Mouse (Mus musculus) layer of hippocampus, postnatal 25 days (tissue): ENCODE data around the gene Tmem251. TPM values are rescaled to one million over a fixed set of nuclear protein-coding genes. Genes with fewer than 3 reads are reported as not detected.
A peak's percentile ranks its signal among the peaks of the same experiment; 100 is the strongest.

Experiments
- DNase-seq, 2 experiments: peaks; one replicate each; pipeline ENCODE4 v3.0.0; 2022; ENCODE audit warnings: mixed read lengths in 2 of 2, low spot score in 1 of 2; ENCODE audit errors: extremely low spot score in 1 of 2
- total RNA-seq, 2 experiments: library from RNA; stranded (reverse); gene quantifications; 2 replicates each; pipeline ENCODE4 v1.2.3; 2021

The Tmem251 gene
- total RNA-seq, 2 experiments from 2014 or later = 4.8 to 5.4 TPM

GRCm38 (mm10) chr12:102709896-102710295, 33.7 kb upstream of the Tmem251 start:
- DNase-seq = no peak

DNA sequence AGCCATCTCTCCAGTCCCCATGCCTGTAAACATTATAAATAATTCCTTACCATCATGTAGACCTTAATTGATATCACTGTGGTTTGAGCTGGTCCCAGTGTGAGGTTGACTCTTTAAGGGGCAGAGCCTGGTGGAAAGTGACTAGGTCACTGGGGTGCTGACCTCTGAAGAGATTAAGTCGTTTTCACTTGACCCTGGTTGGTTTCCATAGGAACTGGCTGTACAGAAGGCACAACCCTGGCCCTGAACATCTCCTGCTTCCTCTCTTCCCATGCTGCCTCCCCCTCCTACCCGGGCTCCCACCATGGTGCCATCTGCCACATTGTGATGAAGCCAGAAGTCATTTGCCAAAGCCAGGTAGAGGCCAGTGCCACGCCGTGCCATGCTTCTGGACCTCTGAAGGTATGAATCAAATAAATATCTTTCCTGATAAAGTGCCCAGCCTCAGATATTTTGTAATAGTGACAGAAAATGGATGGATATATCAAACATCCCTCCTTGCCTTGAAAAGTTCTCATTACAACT, 32.6 kb upstream of the Tmem251 start:
- DNase-seq = no peak

- no peak for DNase-seq
Measured at GRCm38 (mm10) chr12:102713153-102713865, 30.3 kb upstream of the Tmem251 start.

GRCm38 (mm10) chr12:102714116-102714515, 29.4 kb upstream of the Tmem251 start:
- DNase-seq = no peak

DNA sequence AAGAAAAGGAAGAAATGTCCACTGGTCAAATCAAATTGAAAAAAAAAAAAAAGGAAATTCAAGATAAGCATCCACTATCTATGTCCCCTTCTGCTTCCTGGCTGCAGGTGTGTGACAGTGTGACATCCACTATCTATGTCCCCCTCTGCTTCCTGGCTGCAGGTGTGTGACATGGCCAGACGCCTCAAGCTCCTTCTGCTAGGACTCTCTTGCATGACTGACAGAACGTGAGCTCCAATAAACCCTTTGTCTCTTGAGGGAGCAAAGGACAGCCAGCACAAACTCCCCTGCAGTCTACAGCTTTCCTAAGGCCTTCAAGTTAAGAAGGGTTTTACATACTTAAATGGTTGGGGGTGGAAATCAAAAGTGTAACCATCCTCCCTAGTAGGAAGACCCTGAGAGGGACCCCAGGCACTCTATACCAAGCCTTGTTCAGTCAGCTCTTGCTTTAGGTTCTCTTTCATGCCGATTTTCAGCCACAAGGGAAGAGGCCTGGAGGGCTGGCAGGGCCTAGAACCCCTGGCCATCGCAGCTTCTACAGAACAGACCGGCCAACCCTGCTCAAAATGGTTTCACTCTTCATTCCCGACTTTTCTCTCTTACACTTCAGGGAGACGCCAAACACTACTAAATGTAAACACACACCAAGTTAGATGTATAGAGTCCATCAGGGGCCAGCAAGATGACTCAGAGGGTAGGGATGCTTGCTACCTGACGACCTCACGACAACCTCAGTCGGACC, 28.7 kb upstream of the Tmem251 start:
- DNase-seq = no peak

GRCm38 (mm10) chr12:102719552-102720315, 23.8 kb upstream of the Tmem251 start:
- peak in 1 of 2 experiments; percentile 59 for DNase-seq

DNA sequence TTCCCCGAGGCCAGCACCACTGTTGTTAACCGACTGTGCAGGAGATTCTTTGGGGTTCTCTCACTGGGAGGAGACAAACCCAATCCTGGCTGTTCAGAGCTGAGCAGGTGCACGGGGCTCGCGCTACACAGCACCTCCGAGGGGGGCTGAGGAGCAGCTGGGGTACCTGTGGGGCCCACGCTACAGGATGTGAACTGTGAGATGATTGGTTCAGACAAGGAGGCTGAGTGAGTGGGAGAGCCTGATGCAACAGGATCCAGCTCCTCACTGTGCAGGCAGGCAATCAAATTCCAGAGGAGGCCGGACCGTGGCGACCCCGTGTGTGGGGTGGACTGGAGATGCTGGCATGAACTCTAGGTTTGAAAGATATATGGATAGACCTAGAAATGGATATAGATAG, 21.1 kb upstream of the Tmem251 start:
- no peak for DNase-seq

DNA sequence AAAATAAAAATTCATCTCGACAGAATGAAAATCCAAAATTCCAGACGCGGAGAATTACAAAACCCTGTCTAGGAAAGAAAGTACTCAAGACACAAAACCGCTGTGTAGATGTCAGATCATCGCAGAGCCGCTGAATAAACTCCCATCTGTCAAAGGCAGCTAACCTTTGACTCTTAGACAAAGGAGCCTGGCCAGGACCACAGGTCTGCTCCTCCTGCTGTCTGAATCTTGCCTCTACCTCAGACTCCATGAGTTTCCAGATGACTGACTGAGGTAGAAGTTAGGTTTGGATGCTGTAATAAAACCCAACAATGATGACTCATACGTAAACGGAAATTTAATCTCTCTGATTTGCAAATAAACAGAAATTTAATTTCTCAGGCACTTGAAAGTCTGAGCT, 20.6 kb upstream of the Tmem251 start:
- DNase-seq = no peak

DNA sequence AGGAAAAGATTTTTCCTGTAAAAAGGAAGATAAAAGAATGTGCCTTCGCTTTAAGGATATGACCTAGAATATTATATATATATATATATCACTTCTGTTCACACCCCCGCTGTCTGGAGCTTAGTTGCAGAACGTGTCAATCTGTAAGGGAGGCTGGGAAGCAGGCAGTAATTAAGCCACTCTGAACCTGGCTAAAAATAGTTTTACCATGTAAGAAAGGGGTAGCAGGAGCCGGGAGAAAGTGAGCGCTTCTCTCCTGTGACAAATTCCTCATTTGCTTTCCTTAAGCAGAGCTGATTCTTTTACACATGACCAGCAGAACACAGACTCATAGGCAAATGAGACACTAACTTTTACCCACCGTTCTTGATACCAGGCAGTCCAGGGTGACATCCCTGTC, 19.7 kb upstream of the Tmem251 start:
- no peak for DNase-seq

DNA sequence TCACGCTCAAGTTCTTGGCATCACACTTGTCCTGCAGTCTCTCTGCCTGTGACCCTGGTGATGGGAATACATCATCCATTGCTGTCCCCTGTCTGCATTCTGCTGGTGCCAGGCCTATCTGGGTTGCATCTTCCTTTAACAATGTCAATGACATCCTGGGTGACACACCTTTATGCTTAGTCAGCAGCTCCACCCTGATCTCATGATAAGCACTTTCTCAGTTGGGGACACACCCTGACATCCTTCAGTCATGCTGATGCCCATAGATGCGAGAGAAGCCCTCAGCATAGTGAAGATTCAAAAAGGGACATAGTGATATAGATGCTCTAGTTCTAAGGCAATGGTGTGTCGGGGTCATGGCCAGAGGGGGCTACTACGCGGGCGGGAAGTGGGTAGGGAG, 18.4 kb upstream of the Tmem251 start:
- DNase-seq = no peak

DNA sequence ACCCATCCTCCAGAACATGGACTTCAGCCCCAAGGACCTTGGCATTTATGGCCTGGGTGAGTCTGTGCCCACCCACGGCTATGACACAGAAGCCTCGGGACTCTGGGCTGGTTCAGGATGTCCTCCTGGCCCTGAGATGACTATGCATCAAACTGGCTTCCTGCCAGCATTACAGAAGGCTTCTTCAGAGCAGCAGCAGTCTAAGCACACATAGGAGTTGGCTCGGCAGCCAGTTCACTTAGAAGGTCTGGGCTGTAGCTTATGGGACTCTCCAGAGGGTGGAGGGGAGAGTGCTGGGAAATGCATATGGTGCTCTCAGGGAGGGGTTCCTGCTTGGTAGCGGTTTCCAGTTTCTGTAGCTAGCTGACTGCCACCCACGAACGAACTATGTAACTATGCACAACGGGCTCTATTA, 17.8 kb upstream of the Tmem251 start:
- DNase-seq = no peak

- DNase-seq = peak; percentile 44 to 62
Measured at GRCm38 (mm10) chr12:102729855-102730797, 13.4 kb upstream of the Tmem251 start.

DNA sequence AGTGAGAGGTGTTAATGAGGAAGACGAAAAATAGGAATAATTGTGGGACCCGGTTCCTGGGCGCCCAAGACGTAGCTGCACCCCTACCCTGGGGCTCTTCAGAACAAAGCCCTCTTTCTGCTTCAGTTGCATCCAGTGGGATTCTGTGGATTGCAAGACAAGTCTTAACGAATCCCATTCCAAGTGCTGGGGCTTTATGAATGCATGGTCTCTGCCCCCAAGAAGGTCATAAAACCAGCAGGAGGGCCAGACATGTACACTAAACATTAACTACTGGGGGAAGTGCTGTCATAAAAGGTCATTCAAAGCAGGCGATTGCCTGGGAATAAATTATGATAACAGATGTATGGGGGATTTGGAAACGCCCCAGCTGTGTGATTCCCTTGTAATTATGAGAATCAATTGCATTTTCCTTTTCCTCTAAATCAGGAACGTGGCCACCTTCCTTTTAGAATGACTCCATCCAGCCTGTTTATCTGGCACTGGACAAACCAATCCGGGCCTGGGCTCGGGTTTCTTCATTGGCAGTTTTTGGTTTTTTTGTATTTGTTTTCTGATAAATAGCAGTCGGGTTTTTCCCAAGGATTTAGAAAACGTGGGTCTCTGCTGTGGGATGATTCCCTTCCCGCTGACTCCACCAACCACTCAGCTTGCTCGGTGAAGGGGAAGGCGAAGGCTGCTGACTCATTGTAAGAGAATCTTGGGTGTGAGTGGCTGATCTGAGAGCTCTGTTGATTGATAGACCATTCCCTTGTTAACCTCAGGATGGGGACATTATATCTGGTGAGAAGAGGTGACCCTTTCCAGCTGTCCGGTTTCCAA, 12.6 kb upstream of the Tmem251 start:
- peak in 1 of 2 experiments; percentile 33 for DNase-seq

- peak in 1 of 2 experiments; percentile 48 for DNase-seq
Measured at GRCm38 (mm10) chr12:102733381-102733780, 10.2 kb upstream of the Tmem251 start.

GRCm38 (mm10) chr12:102739096-102739495, 4.5 kb upstream of the Tmem251 start:
- DNase-seq = no peak

DNA sequence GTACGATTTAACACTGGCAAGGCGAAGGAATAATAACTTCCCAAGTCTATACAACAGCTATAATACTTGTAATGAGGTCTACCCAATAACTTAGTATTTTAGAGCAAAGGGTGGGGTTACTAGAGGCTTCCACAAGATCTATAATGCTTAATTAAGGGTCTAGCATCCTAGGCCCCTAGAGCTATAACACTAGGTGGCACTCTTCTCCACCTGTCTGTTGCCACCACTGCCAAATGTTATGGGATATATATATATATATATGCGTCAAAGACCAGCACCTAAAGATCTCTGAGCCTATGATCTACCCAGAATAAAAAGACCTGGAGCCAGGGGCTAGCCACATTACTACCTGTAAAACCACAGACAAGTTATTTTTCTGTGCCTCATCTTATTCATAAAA, 3.3 kb upstream of the Tmem251 start:
- DNase-seq = no peak

DNA sequence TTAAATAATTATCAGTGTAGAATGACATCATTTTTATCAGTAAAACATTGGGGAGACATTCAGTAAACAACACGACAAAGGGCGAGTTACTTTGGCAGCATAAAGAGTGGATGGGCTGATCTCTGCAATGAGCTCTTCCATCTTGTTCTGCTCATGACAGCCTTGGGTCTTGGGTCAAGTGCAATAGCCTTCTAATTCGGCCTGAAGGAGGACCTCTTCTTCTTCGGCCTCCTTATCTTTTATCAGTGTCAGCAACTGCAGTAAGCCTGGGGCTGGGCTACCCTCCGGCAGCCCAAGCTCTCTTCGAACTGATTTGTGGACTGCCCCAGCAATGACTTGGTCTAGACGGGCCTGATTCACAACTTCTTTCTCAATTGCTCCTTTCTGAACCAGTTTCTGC, 1.5 kb upstream of the Tmem251 start:
- DNase-seq = no peak

DNA sequence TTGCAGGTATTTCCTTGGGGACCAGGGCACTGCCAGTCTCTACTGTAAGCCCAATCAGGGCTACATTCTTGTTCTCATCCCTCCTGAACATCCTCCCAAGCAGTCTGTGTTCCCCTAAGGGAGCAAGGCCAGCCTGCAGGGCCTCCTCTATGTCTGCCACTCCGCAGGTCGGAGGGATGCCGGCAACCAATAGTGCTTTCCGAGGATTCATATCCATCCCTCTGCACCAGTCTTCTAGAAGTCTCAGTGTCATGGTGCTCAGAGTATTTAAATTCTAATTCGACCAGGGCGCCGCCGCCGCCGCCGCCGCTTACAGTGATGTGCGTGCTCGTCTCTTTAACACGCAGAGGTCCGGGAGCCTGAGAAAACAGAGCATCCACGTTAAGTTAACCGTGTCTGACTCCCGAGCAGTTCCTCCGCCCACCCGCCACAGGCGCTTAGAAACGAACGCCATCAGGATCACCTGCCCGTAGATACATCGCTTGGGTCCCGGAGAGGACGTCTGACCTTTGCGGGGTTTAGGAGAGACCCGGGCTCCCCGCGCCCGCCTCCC, 450 bp upstream of the Tmem251 start:
- DNase-seq = no peak

DNA sequence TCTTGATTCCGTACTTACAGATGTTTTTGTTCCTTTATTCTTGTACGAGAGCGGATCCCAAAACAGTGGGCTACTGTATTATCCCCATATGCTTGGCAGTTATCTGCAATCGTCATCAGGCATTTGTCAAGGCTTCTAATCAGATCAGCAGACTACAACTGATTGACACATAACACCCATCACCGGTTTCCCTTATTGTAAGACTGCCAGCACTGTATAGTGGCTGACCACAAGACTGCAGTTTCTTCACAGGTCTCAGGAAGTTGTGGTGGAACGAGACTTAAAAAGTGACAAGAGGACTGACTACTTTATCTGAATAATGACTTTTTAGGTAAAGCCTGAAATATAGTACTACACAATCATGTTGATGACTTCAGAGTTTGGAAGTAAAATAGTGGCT, 1.3 kb downstream of the Tmem251 start:
- DNase-seq = no peak
